Mouse (Mus musculus): ENCODE data around the gene Sh2d1b1. TPM values are rescaled to one million over a fixed set of nuclear protein-coding genes. Genes with fewer than 3 reads are reported as not detected.

Gene Sh2d1b1
- polyA plus RNA-seq, 1 experiment from 2014 or later = 1.00 TPM

DNA sequence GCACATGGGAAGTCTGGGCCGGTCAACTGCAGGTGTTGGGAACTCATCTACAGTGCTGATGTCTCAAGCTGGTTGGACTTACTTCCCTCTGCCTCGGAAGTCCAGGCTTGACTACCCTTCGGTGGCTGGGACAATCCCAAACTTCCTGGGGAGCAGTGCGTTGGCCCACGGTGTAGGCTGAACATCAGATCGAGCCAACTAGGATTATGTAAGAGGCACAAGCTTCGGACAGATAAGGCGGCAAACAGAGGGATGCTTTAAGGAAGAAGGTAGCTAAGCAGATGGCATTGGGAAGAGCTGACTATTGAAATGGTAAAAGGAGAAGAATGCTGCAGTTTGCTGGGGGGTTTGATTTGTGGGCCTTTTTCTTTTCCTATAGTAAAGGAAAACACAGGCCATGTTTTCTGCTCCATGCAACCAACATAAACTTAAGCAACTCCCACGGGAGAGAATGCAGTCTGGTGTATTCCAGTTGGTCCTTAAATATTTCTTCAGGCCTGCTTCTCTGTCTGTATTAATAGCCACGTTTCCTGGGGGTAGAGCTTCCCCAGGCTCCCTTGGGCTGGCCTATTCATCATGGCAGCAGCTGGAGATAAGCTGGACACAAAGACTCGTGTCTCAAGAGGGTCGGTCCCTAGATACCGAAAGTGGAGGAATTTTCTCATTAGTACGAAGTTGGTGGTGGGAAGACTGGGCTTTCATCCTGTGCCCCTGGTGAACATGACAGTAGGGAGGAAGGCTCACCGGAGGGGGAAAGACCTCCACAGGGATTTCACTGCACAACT is 17.9 kb downstream of the Sh2d1b1 start:
- Histone ChIP-seq H3K4me3 (no peak overlapping the region), H3K36me3 (no peaks in the 10 kb centered on the region), H3K4me2 (no peak overlapping the region), H3K9me3 (no peaks in the 10 kb centered on the region), H3K27me3 (no peaks in the 10 kb centered on the region), H3K27ac (no peak overlapping the region), H3K4me1 (no peaks in the 10 kb centered on the region), H3K9ac (no peak overlapping the region)
- no peak for ATAC-seq (ENCODE audit: borderline replicate concordance, extremely low read depth, low FRiP score, low TSS enrichment)
- 67% methylated on average over 15 of the region's 15 CpGs for WGBS

DNA sequence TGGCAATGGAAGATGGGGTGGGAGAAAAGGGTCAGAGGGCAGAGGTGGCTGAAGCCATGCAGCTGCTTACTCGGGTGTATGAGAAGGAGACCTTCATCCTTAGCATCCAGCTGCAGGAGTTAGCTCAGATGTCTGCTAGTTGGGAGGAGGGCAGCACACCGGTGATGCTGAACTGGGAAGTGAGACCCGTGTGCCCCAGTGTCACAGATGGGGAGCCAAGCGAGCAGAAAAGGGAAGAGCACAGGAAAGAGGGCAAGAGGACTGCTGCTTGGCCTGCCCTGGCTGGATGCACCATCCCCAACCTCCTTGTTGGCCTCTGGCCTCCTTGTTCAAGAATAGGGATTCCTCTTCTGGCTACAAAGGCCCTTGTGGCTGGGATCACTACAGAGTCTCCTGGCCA is 22.4 kb downstream of the Sh2d1b1 start:
- Histone ChIP-seq H3K9me3 (no peaks in the 10 kb centered on the region), H3K36me3 (no peaks in the 10 kb centered on the region), H3K4me2 (no peak overlapping the region), H3K27ac (no peak overlapping the region), H3K4me3 (no peak overlapping the region), H3K4me1 (no peaks in the 10 kb centered on the region), H3K27me3 (no peaks in the 10 kb centered on the region), H3K9ac (no peak overlapping the region)
- WGBS = 71% methylated on average over 4 of the region's 4 CpGs
- no peak for ATAC-seq (ENCODE audit: borderline replicate concordance, extremely low read depth, low FRiP score, low TSS enrichment)

DNA sequence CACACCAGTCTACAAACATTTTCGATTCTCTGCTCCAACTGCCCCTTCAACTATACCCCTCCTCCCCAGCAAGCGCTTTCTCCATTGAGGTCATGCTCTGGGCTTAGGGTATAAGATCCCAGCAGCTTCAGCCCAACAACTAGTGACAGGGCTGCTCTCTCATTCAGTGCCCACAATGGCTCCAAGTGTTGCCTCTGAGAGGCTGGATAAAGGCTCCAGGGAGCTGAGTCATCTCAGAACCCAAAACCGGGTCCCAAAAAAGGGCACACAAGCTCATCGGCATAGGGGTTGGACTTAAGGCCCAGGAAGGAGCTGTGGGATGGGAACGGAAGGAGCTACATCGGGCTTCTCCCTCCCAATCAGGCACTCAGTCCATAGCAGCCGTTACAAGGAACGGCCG is 24.6 kb downstream of the Sh2d1b1 start:
- H3K4me3 ChIP-seq = no peak overlapping the region
- H3K36me3 ChIP-seq = no peaks in the 10 kb centered on the region
- no peaks in the 10 kb centered on the region for H3K9me3 ChIP-seq
- no peaks in the 10 kb centered on the region for H3K4me1 ChIP-seq
- H3K9ac ChIP-seq = no peak overlapping the region
- 95% methylated on average over 9 of the region's 9 CpGs for WGBS
- H3K27me3 ChIP-seq = no peaks in the 10 kb centered on the region
- no peak for ATAC-seq (ENCODE audit: borderline replicate concordance, extremely low read depth, low FRiP score, low TSS enrichment)
- H3K27ac ChIP-seq = no peak overlapping the region
- no peak overlapping the region for H3K4me2 ChIP-seq

DNA sequence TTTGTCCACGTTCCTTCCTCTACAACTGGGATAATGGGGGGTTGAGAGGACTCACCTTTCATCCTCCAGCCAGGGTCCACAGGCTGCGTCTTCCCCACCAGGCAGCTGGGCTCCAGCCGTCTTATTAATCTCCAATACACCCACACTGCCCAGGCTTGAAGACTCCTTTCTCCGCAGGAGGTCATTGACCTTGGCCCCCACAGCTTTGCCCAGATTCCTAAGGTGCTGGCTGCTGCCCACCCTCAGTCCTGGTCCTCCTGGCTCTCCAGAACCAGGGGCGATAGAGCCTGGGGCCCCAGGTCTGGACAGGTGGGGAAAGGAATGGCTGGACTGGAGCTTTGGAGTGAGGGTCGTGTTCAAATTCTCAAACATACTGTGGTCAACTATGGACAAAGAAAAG is 25.3 kb downstream of the Sh2d1b1 start:
- Histone ChIP-seq H3K27ac (no peak overlapping the region), H3K4me1 (no peaks in the 10 kb centered on the region), H3K4me3 (no peak overlapping the region), H3K27me3 (no peaks in the 10 kb centered on the region), H3K4me2 (no peak overlapping the region), H3K9me3 (no peaks in the 10 kb centered on the region), H3K9ac (no peak overlapping the region), H3K36me3 (no peaks in the 10 kb centered on the region)
- 75% methylated on average over 6 of the region's 6 CpGs for WGBS
- ATAC-seq (ENCODE audit: borderline replicate concordance, extremely low read depth, low FRiP score, low TSS enrichment) = no peak

DNA sequence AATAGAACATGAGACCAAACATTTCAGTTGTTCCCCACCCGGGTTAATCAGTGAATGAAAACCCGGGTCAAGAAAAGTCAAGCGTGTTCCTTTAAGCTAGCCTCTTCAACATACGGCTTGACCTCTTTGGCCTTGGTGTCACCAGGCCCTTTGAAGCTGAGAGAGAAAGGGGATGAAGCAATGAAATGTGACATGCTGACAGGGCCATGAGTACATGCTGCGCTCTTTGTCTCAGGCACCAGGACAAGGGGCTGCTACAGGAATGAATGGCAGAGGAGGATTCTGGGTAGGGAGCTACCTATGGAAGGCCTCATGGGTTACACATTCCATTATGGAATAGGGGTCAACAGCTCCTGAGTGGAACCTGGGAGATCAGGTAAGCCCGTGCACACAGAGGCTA is 26.0 kb downstream of the Sh2d1b1 start:
- 59% methylated on average over 6 of the region's 6 CpGs for WGBS
- Histone ChIP-seq H3K9ac (no peak overlapping the region), H3K9me3 (no peaks in the 10 kb centered on the region), H3K4me1 (no peaks in the 10 kb centered on the region), H3K27ac (no peak overlapping the region), H3K4me3 (no peak overlapping the region), H3K27me3 (no peaks in the 10 kb centered on the region), H3K4me2 (no peak overlapping the region), H3K36me3 (no peaks in the 10 kb centered on the region)
- no peak for ATAC-seq (ENCODE audit: borderline replicate concordance, extremely low read depth, low FRiP score, low TSS enrichment)

DNA sequence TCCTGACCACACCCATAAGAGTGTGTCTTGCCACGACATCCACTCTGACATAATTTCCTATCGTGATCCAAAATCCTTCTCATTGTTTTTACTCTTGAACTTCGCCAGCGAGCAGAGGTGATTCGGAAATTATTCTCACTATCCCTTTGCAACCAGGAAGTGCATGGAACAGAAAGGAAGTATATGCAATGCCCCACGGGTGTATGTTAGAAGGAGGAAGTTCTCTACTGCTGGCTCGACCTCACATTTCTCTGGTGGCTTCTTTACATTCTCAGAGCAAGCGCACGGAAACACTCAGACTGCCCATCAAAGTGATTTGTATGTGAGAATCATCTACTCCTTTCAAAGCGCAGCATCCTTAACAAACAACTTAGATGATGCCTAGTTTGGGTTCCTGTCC is 27.9 kb downstream of the Sh2d1b1 start:
- no peak for ATAC-seq (ENCODE audit: borderline replicate concordance, extremely low read depth, low FRiP score, low TSS enrichment)
- Histone ChIP-seq H3K4me2 (no peak overlapping the region), H3K4me1 (no peaks in the 10 kb centered on the region), H3K27me3 (no peaks in the 10 kb centered on the region), H3K9ac (no peak overlapping the region), H3K36me3 (no peaks in the 10 kb centered on the region), H3K4me3 (no peak overlapping the region), H3K27ac (no peak overlapping the region), H3K9me3 (no peaks in the 10 kb centered on the region)
- WGBS = 83% methylated on average over 10 of the region's 10 CpGs

DNA sequence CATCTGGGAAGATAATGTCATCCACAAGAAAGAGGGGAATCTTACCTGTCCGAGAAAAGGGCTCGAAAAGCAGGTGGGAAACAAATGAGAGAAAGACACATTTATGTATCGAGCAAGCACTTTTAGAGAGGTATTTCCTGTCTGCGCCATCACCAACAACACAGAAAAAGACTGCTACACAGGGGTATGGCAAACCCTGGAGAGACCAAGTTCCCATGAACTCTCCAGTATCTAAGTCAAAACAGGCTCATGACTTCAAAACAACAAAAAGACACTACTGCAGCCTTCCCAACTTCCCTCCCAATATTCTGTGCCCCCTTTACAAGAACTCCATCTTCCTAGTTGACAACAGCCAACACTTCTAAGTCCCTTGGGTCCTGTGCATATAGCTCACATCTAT is 29.1 kb downstream of the Sh2d1b1 start, which contains the start of gene Gm7694:
TSS of gene Gm7694 (minus strand) at position 101 of the 400 bp plus-strand sequence.
- no peaks in the 10 kb centered on the region for H3K9me3 ChIP-seq
- 91% methylated on average over 4 of the region's 4 CpGs for WGBS
- H3K27ac ChIP-seq = no peak within 1 kb of the TSS

DNA sequence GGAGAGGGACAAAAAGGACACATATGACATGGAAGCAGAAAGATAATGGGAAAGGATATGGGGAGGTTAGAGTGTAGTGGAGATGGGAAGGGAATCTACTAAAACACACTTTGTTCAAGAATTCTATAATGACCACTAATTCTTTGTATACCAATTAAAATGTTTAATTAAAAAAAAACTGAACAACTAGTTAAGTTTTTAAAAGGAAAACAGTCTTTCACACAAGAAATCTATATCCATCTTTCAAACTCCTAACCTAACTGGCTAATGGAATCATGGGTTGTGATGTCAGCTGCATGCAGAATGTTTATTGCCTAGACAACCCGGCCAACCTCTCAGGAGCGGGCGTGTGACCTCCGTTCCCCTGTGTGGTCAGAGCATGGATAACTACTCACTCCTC is 31.4 kb downstream of the Sh2d1b1 start, which contains the start of gene Spata46:
TSS of gene Spata46 (plus strand) at position 301 of the 400 bp plus-strand sequence.
- H3K27ac ChIP-seq = no peak within 1 kb of the TSS
- H3K4me2 ChIP-seq = no peak within 1 kb of the TSS
- H3K4me1 ChIP-seq = no peaks in the 10 kb centered on the region
- no peak for ATAC-seq (ENCODE audit: borderline replicate concordance, extremely low read depth, low FRiP score, low TSS enrichment)
- H3K4me3 ChIP-seq = no peak within 1 kb of the TSS
- H3K9ac ChIP-seq = no peak within 1 kb of the TSS
- H3K9me3 ChIP-seq = no peaks in the 10 kb centered on the region
- H3K27me3 ChIP-seq = no peaks in the 10 kb centered on the region
- 81% methylated on average over 4 of the region's 4 CpGs for WGBS
- no peaks in the 10 kb centered on the region for H3K36me3 ChIP-seq

More for the DNA sequence above, 29.1 kb downstream of the Sh2d1b1 start, which contains the start of gene Gm7694:
- H3K9ac ChIP-seq = no peak within 1 kb of the TSS
- H3K4me3 ChIP-seq = no peak within 1 kb of the TSS
- no peak within 1 kb of the TSS for H3K4me2 ChIP-seq
- no peaks in the 10 kb centered on the region for H3K36me3 ChIP-seq
- H3K4me1 ChIP-seq = no peaks in the 10 kb centered on the region
- ATAC-seq (ENCODE audit: borderline replicate concordance, extremely low read depth, low FRiP score, low TSS enrichment) = no peak
- H3K27me3 ChIP-seq = no peaks in the 10 kb centered on the region

DNA sequence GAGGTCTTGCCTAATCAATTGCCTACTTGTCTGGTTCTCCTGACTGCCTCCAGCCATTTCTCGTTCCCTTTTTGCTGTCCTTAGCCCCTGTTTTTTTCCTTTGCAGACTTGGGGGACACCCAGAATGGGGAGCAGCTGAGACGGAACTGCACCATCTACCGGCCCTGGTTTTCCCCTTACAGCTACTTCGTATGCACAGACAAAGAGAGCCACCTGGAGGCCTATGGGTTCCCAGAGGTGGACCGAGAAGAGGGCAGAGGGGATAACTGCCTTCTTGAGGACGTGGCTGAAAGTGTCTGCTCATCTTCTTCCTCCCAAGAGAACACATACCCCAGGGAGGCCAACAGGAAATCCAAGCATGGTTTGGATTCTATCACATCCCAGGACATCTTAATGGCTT is 34.3 kb downstream of the Sh2d1b1 start:
- no peaks in the 10 kb centered on the region for H3K9me3 ChIP-seq
- H3K4me1 ChIP-seq = no peaks in the 10 kb centered on the region
- no peak overlapping the region for H3K9ac ChIP-seq
- no peak overlapping the region for H3K4me3 ChIP-seq
- no peak overlapping the region for H3K4me2 ChIP-seq
- H3K27ac ChIP-seq = no peak overlapping the region
- WGBS = 72% methylated on average over 6 of the region's 6 CpGs
- H3K27me3 ChIP-seq = no peaks in the 10 kb centered on the region
- H3K36me3 ChIP-seq = no peaks in the 10 kb centered on the region
- no peak for ATAC-seq (ENCODE audit: borderline replicate concordance, extremely low read depth, low FRiP score, low TSS enrichment)

DNA sequence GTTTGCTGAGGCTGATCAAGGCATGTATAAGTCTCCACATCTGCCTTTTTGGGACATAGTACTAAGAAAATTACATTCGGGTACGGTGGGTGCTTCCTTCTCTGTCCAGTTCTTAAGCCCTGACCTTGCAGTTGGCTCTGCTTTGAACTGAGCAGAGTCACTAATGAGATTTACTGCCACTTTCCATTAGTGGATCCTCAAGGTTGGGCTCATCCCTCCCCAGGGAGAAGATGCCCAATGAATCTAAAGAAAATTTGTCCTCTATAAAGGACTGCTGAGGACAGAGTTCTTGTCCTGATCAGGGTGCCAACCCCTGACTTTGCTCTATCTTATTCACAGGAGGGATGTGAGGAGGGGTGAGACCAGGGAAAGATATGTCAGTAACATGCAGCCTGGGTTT is 44.9 kb downstream of the Sh2d1b1 start:
- H3K4me1 ChIP-seq = 0 out of 2 replicates have a peak, but pooled peaks cover 6% of the 10 kb centered on the region
- no peak overlapping the region for H3K4me2 ChIP-seq
- H3K4me3 ChIP-seq = no peak overlapping the region
- H3K27me3 ChIP-seq = no peaks in the 10 kb centered on the region
- ATAC-seq (ENCODE audit: borderline replicate concordance, extremely low read depth, low FRiP score, low TSS enrichment) = no peak
- no peak overlapping the region for H3K27ac ChIP-seq
- 77% methylated on average over 2 of the region's 2 CpGs for WGBS
- H3K9me3 ChIP-seq = no peaks in the 10 kb centered on the region
- no peaks in the 10 kb centered on the region for H3K36me3 ChIP-seq
- no peak overlapping the region for H3K9ac ChIP-seq

DNA sequence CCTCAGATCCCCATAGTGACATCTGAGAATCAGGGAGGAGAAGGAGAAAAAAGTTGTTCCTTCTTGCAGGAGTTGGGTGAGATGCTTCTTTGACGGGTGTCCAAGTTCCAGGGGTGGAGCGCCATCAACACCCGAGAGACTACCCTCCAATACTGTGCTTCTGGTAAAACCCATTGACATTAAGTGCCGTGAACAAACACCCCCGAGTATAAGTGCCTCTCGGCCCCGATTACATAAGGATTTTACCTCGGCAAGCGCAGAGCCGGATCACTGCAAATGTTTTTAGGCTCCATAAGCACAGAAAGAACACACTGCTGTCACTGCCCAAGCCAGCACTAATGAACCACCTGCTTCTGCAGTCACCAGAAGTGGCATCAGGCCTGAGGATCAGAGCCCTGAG is 45.9 kb downstream of the Sh2d1b1 start:
- H3K36me3 ChIP-seq = no peaks in the 10 kb centered on the region
- ATAC-seq (ENCODE audit: borderline replicate concordance, extremely low read depth, low FRiP score, low TSS enrichment) = peak; percentile 57; the same call in 1 of the 2 replicates

DNA sequence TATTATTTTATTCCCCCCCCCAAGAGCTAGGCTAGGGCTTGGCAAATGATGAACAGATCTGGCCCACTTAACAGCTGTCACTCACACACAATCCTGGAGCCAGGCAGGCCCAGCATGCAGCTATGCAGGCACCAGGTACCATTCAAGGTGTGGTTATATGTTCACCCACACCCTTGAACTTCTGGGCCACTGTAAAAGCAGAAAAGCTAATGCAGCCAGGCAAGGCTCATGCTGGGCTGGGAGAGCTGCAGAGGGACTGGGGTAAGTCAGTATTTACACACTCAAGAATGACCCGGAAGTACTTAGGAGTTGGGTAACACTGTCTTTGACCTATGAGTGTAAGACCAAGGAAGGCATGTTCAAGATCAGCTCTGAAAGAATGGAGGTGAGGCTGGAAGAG is 47.2 kb downstream of the Sh2d1b1 start:
- Histone ChIP-seq H3K27ac (no peak overlapping the region), H3K9ac (no peak overlapping the region), H3K4me2 (no peak overlapping the region), H3K27me3 (no peaks in the 10 kb centered on the region), H3K4me3 (no peak overlapping the region), H3K9me3 (no peaks in the 10 kb centered on the region), H3K36me3 (no peaks in the 10 kb centered on the region), H3K4me1 (0 out of 2 replicates have a peak, but pooled peaks cover 6% of the 10 kb centered on the region)
- WGBS = 65% methylated on average over 1 of the region's 1 CpGs
- no peak; the same call in 1 of the 2 replicates for ATAC-seq (ENCODE audit: borderline replicate concordance, extremely low read depth, low FRiP score, low TSS enrichment)

More for the DNA sequence above, 45.9 kb downstream of the Sh2d1b1 start:
- no peak overlapping the region for H3K4me2 ChIP-seq
- H3K4me3 ChIP-seq = no peak overlapping the region
- H3K27me3 ChIP-seq = no peaks in the 10 kb centered on the region
- H3K27ac ChIP-seq = no peak overlapping the region
- H3K9me3 ChIP-seq = no peaks in the 10 kb centered on the region
- WGBS = 57% methylated on average over 10 of the region's 10 CpGs
- H3K4me1 ChIP-seq = 0 out of 2 replicates have a peak, but pooled peaks cover 6% of the 10 kb centered on the region
- H3K9ac ChIP-seq = no peak overlapping the region
